Mouse (Mus musculus): ENCODE results near the gene Ttll11. TPM values are rescaled to one million over a fixed set of nuclear protein-coding genes. Genes with fewer than 3 reads are reported as not detected.
A peak's percentile ranks its signal among the peaks of the same experiment; 100 is the strongest.

The Ttll11 gene
- polyA plus RNA-seq, 1 experiment from 2014 or later, result 0.94 TPM

DNA sequence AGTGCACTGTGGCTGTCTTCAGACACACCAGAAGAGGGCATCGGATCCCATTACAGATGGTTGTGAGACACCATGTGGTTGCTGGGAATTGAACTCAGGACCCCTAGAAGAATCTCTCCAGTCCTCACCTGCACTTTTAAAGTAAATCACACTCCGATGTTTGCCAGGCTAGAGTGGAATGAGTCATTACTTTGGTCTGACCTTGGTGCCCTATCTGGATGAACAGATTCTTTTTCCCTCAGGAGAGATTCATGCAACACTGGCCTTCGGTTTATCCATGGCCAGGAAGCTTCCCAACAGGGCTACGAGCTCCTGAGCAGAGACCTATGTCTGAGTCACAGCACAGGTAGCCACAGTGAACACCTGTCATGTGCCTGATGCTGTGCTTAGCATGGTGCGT lies 18.7 kb upstream of the Ttll11 start:
- H3K9me3 ChIP-seq (replicated peaks), result no peaks in the 10 kb centered on the region
- no peak overlapping the region for H3K4me3 ChIP-seq
- no peak overlapping the region for H3K27ac ChIP-seq
- H3K36me3 ChIP-seq, result no peaks in the 10 kb centered on the region
- no peak overlapping the region for H3K4me2 ChIP-seq
- 0 out of 2 replicates have a peak, but pooled peaks cover 6% of the 10 kb centered on the region for H3K27me3 ChIP-seq
- H3K4me1 ChIP-seq (replicated peaks), result peaks cover 24% of the 10 kb centered on the region
- 81% methylated on average over 5 of the region's 5 CpGs for WGBS
- ATAC-seq (replicated peaks; ENCODE audit: insufficient number of reproducible peaks, insufficient read depth, low FRiP score, low read depth), result no peak
- H3K9ac ChIP-seq, result no peak overlapping the region

DNA sequence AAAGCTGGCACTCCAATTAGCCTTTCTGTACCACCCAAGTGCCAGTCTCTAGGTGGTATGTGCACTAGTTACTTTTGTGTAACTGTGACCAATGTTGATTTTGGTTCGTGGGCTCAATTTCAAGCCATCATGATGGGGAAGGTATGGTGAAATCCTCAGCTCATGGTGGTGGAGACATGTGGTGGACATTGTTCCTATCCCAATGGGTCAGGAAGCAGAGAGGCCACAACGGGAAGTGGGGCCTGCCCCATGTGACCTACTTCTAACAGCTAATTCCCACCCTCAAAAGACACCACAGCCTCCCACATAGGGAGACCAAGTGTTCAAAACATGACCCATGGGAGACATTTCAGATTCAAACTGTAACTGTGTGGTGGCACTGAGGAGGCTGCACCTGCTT lies 17.0 kb upstream of the Ttll11 start:
- H3K9ac ChIP-seq, result no peak overlapping the region
- H3K9me3 ChIP-seq (replicated peaks), result no peaks in the 10 kb centered on the region
- no peak for ATAC-seq (replicated peaks; ENCODE audit: insufficient number of reproducible peaks, insufficient read depth, low FRiP score, low read depth)
- H3K4me1 ChIP-seq (replicated peaks), result peaks cover 27% of the 10 kb centered on the region
- H3K4me2 ChIP-seq, result no peak overlapping the region
- H3K27ac ChIP-seq, result 0 out of 2 replicates have a peak overlapping the region, but pooled peaks have one; percentile 6
- 69% methylated on average over 2 of the region's 2 CpGs for WGBS
- no peaks in the 10 kb centered on the region for H3K36me3 ChIP-seq
- no peaks in the 10 kb centered on the region for H3K27me3 ChIP-seq
- no peak overlapping the region for H3K4me3 ChIP-seq

DNA sequence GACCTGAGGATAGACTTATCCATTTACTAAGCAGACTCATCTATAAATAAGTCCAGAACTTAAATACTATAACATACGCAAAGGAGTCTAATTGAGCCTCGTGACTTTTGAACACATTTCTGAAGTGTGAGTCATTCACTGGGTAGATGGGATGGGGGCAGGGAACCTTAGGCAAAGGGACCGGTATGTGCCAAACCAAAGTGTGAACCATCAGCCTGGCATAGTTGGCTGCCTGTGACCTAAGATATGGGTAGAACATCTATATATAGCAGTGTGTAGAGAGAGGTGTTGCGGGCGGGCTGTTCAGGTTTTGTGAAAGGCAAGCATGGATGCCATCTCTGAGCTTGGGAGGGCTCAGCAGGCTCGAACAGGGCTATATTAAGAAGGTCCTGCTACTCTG lies 14.6 kb upstream of the Ttll11 start:
- H3K9ac ChIP-seq, result no peak overlapping the region
- H3K27me3 ChIP-seq, result no peaks in the 10 kb centered on the region
- WGBS, result 35% methylated on average over 6 of the region's 6 CpGs
- H3K4me1 ChIP-seq (replicated peaks), result peaks cover 27% of the 10 kb centered on the region
- H3K4me2 ChIP-seq, result 0 out of 2 replicates have a peak overlapping the region, but pooled peaks have one; percentile 5
- H3K27ac ChIP-seq, result peak overlapping the region; percentile 77
- H3K4me3 ChIP-seq, result no peak overlapping the region
- no peaks in the 10 kb centered on the region for H3K9me3 ChIP-seq (replicated peaks)
- no peaks in the 10 kb centered on the region for H3K36me3 ChIP-seq
- peak; percentile 87 for ATAC-seq (replicated peaks; ENCODE audit: insufficient number of reproducible peaks, insufficient read depth, low FRiP score, low read depth)

DNA sequence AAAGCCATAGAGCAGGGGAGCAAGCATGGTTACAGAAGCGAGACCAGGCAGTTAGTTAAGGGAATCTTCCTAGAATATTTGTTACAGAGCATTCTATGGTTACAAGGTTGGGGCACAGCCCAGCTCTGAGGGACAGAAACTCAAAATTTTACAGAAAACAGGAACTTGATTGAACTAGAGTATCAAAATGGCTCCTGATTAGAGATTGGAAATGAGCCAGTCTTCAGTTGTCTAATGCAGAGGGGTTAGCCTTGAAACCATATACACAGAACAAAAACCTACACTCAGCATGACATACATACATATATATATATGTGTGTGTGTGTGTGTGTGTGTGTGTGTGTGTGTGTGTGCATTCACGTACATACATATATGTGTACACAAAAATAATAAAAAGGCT lies 13.8 kb upstream of the Ttll11 start:
- no peak overlapping the region for H3K9ac ChIP-seq
- H3K4me2 ChIP-seq, result no peak overlapping the region
- no peaks in the 10 kb centered on the region for H3K36me3 ChIP-seq
- H3K27me3 ChIP-seq, result 0 out of 2 replicates have a peak, but pooled peaks cover 2% of the 10 kb centered on the region
- H3K27ac ChIP-seq, result peak overlapping the region; percentile 77
- WGBS, result 68% methylated on average over 2 of the region's 2 CpGs
- ATAC-seq (replicated peaks; ENCODE audit: insufficient number of reproducible peaks, insufficient read depth, low FRiP score, low read depth), result no peak
- peaks cover 27% of the 10 kb centered on the region for H3K4me1 ChIP-seq (replicated peaks)
- H3K9me3 ChIP-seq (replicated peaks), result no peaks in the 10 kb centered on the region
- no peak overlapping the region for H3K4me3 ChIP-seq

DNA sequence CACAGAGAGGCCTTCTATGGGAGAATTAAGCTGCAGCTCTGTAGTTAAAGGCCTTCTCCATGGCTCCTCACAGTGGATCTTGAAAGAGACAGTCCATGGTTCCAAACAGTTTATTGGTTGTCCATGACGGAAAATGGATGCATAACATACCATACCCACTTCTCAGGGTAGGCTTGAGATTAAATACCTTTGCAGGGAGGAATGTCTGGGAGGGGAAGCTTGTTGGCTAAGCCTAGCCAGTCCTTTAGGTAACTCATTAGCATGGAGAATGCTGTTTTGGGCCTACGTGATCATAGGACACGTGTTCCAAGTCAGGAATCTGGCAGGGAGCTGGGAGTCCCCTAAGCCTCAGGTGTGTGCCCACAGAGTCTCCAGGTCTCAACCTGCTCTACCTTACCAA lies 12.5 kb upstream of the Ttll11 start:
- no peaks in the 10 kb centered on the region for H3K36me3 ChIP-seq
- no peaks in the 10 kb centered on the region for H3K9me3 ChIP-seq (replicated peaks)
- H3K4me2 ChIP-seq, result no peak overlapping the region
- WGBS, result 84% methylated on average over 3 of the region's 3 CpGs
- H3K9ac ChIP-seq, result no peak overlapping the region
- H3K27ac ChIP-seq, result no peak overlapping the region
- peaks cover 26% of the 10 kb centered on the region for H3K4me1 ChIP-seq (replicated peaks)
- ATAC-seq (replicated peaks; ENCODE audit: insufficient number of reproducible peaks, insufficient read depth, low FRiP score, low read depth), result no peak
- H3K27me3 ChIP-seq, result peaks cover 12% of the 10 kb centered on the region
- no peak overlapping the region for H3K4me3 ChIP-seq

DNA sequence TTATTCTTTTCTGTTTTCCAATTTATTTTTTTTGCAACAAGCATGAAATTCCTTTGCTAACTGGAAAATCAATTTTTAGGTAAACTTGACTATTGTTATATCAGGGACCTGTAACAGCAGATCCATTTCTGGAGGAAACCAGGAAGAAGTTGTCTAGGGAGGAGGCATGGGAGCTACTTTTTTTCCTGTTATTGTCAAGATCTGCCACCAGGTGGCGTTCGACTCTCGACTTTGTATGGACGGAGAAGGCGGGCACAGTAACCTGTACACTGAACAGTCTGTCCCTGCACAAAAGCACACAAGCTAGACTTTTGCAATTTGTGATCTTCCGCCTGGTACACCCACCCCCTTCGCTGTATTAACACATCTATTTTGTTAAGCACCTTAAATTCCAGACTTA lies 4.2 kb upstream of the Ttll11 start:
- Histone ChIP-seq H3K27me3 (peaks cover 53% of the 10 kb centered on the region), H3K9ac (no peak overlapping the region)

DNA sequence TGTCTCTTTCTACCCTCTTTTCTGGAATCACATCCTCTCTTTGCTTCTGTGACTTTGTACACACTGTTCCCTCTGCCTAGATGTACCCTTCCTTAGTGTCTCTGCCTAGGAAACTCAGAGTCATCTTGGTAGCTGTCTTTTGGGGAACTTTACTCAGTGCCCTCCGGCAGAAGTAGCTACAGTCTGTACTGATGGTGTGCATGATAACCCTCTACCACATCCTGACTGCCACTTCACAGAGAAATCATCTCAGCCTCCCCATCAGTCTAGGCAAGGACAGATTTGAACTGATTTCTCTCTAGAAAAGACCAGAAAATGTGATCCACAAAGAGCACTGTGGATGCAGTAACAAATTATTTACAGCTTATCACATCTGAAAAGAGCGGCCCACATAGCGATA lies 2.2 kb upstream of the Ttll11 start:
- Histone ChIP-seq H3K4me3 (no peak overlapping the region), H3K27me3 (peaks cover 37% of the 10 kb centered on the region), H3K36me3 (no peaks in the 10 kb centered on the region), H3K4me2 (no peak overlapping the region), H3K4me1 (replicated peaks) (peaks cover 22% of the 10 kb centered on the region), H3K9ac (no peak overlapping the region), H3K27ac (no peak overlapping the region), H3K9me3 (replicated peaks) (no peaks in the 10 kb centered on the region)
- WGBS, result 54% methylated on average over 3 of the region's 3 CpGs
- no peak for ATAC-seq (replicated peaks; ENCODE audit: insufficient number of reproducible peaks, insufficient read depth, low FRiP score, low read depth)

More for the DNA sequence above, 4.2 kb upstream of the Ttll11 start:
- Histone ChIP-seq H3K4me2 (no peak overlapping the region), H3K27ac (no peak overlapping the region), H3K9me3 (replicated peaks) (no peaks in the 10 kb centered on the region), H3K4me3 (no peak overlapping the region), H3K4me1 (replicated peaks) (peaks cover 6% of the 10 kb centered on the region), H3K36me3 (no peaks in the 10 kb centered on the region)
- ATAC-seq (replicated peaks; ENCODE audit: insufficient number of reproducible peaks, insufficient read depth, low FRiP score, low read depth), result no peak
- WGBS, result 4% methylated on average over 7 of the region's 7 CpGs

DNA sequence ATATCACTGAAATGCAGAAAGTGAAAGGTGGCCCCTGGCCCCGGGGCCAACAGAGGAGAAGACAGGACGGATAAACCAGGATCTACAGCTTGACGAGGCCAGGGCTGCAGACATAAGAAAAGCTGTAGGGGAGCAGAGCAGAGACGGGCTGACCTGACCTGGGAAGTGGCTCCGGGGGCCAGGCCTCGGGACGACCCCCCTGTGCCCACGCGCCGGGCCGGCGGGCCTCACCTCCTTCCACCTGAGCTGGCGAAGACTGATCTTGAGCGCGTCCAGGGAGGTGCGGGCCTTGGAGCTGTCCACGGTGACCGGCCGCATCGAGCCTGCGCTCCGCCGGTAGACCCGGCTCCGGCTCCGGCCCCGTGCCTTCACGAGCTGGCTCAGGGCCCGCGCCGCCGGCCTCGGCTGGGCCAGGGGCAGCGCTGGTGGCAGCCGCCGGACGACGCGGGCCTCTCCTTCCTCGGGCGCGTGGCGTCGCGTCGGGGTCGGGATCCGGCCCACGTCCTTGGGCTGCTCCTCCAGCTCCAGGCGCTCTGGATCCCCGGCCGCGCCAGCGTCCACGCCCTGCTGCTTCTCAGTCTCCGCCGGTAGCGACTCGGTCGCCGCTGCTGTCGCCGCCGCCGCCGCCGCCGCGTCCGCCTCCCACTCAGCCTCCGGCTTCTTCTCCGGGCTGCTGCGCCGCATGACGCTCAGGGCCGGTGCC lies 621 bp downstream of the Ttll11 start:
- Histone ChIP-seq H3K4me2 (peak overlapping the region; percentile 96), H3K9me3 (replicated peaks) (no peaks in the 10 kb centered on the region), H3K36me3 (no peaks in the 10 kb centered on the region), H3K27ac (peak overlapping the region; percentile 77), H3K9ac (peak overlapping the region; percentile 78), H3K4me1 (replicated peaks) (peaks cover 22% of the 10 kb centered on the region), H3K27me3 (peaks cover 20% of the 10 kb centered on the region), H3K4me3 (peak overlapping the region; percentile 76)
- WGBS, result under 1% methylated on average over 76 of the region's 76 CpGs
- peak; percentile 68 for ATAC-seq (replicated peaks; ENCODE audit: insufficient number of reproducible peaks, insufficient read depth, low FRiP score, low read depth)

DNA sequence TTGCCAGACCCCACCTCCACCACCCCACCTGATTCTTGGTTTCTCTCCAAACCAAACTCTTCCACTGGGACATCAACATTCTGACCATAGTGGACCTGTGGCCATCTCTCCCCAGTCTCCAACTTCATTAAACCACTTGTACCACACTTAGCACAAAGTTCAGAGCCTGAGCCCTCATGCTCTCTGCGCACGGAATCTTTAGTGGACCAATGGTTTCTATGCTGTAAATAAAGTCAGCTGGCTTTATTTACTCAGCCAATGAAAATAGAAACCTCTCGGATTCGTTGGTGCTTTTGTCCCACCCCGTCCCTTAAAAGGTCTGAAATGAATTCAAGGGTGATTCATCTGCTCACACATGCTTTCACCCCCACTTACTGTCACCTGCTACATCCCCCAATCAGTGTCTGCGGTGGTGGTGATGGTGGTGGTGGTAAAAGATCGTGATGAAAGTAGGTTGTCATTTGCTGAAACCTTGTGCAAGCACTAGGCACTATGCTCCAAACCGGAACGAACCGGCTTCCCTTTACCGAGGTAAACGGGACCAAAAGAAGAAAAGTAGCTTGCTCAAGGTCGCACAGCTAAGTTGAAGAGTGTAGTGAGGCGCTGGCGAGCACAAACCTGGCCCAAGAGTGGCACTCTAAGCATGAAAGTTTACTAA lies 1.3 kb downstream of the Ttll11 start:
- Histone ChIP-seq H3K36me3 (no peaks in the 10 kb centered on the region), H3K4me2 (peak overlapping the region; percentile 96), H3K27me3 (peaks cover 20% of the 10 kb centered on the region), H3K4me1 (replicated peaks) (peaks cover 22% of the 10 kb centered on the region), H3K4me3 (peak overlapping the region; percentile 76), H3K9ac (peak overlapping the region; percentile 78), H3K9me3 (replicated peaks) (no peaks in the 10 kb centered on the region), H3K27ac (peak overlapping the region; percentile 77)
- ATAC-seq (replicated peaks; ENCODE audit: insufficient number of reproducible peaks, insufficient read depth, low FRiP score, low read depth), result no peak
- WGBS, result 28% methylated on average over 15 of the region's 15 CpGs

DNA sequence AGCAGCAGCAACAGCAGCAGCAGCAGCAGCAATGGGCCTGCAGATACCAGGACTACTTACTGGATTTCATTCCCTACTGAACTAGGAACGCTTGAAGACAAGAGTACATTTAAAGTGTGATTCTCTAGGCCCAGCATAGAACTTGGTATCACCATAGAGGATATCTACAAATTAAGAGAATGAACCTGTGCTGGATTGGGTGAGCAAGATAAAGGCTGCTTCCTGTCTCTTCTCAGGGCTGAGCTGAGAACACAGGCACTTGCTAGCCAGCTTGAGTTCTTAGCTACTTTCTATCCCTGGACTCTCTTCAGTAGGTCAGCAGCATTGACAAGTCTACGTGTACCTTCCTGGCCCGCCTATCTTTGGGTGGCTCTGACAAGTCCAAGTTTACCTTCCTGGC lies 2.0 kb downstream of the Ttll11 start:
- Histone ChIP-seq H3K4me2 (peak overlapping the region; percentile 96), H3K27me3 (peaks cover 14% of the 10 kb centered on the region), H3K27ac (no peak overlapping the region), H3K36me3 (no peaks in the 10 kb centered on the region), H3K4me3 (peak overlapping the region; percentile 76), H3K9ac (no peak overlapping the region), H3K9me3 (replicated peaks) (no peaks in the 10 kb centered on the region), H3K4me1 (replicated peaks) (peaks cover 22% of the 10 kb centered on the region)
- WGBS, result 83% methylated on average over 3 of the region's 3 CpGs
- ATAC-seq (replicated peaks; ENCODE audit: insufficient number of reproducible peaks, insufficient read depth, low FRiP score, low read depth), result no peak

DNA sequence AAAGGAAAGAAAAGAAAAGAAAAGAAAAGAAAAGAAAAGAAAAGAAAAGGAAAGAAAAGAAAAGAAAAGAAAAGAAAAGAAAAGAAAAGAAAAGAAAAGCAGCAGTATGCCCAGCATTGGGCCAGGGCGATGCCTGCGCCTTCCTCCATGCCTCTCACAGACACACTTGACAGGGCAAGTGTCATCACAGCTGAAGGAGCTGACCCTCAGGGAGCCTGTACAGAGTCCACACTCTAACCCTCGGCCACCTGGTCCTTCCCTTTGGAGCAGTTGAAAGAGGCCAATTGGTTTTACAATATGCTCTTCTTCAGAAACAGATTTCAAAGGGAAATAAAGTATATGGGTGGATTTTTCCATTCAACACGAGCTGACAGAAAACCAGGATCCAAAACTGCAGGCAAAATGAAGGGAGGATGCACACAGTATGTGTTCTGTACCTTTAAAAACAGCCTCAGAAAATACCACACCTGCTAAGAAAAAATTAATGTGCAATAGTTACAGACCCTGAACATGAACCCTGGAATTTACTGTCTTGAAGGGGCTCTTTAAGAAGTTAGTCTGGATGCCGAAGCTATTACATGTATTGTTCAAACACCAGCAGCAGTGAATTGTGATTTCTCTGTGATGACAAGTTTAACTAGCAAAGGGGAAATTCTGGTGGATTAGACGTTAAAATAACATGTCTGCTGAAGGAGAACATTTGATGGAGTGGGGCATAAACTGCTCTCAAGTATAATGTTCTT lies 7.3 kb downstream of the Ttll11 start:
- Histone ChIP-seq H3K4me3 (no peak overlapping the region), H3K9ac (no peak overlapping the region), H3K9me3 (replicated peaks) (no peaks in the 10 kb centered on the region), H3K27me3 (no peaks in the 10 kb centered on the region), H3K36me3 (no peaks in the 10 kb centered on the region), H3K4me1 (replicated peaks) (peaks cover 2% of the 10 kb centered on the region), H3K27ac (no peak overlapping the region), H3K4me2 (no peak overlapping the region)
- no peak for ATAC-seq (replicated peaks; ENCODE audit: insufficient number of reproducible peaks, insufficient read depth, low FRiP score, low read depth)
- WGBS, result 54% methylated on average over 6 of the region's 6 CpGs
